In the genomic region with DNA sequence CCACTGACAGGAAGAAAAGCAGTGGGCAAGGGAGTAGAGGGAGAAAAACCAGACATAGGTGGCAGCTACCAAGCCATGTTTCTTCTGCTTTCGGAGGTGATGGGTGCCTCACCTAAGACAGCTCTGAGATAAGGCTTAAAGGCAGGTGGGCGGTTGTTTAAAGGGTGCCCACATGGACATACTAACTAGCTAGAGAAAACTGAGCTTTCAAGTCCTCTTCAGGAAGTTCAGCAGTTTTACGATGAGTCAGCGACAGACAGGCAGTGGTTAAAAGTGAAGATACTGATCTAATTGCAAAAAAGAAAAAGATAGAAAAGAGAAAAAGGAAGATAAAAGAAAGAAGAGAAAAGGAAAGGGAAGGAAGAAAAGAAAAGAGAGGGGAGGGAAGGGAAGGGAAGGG, we compare ENCODE assay signal across 14 mouse cellular contexts.
"Had no signal": no experiment of that assay in that cellular context is flagged by ENCODE, and none has a peak within 500 bp of the region (broad histone marks: within the 10 kb centered on the region; RNA-seq: fewer than 3 reads in every experiment).

No protein-coding gene starts in this region.

- ATAC-seq: midbrain, embryonic 13.5 days had no signal

- DNase-seq: kidney, adult 18-20 months; kidney, postnatal 10 days; kidney, postnatal 4 days; left cerebral cortex, postnatal 4 days; lung, embryonic 14.5 days; lung, postnatal 10 days; lung, postnatal 4 days; right cerebral cortex, adult 18-20 months; right cerebral cortex, postnatal 25 days; spleen, adult 18-20 months had no signal

- H3K4me3 ChIP-seq: limb, embryonic 13.5 days; liver, embryonic 15.5 days; midbrain, embryonic 13.5 days; neural tube, embryonic 15.5 days had no signal

- H3K27ac ChIP-seq: limb, embryonic 13.5 days; liver, embryonic 15.5 days; midbrain, embryonic 13.5 days; neural tube, embryonic 15.5 days had no signal

- H3K36me3 ChIP-seq: limb, embryonic 13.5 days; liver, embryonic 15.5 days; midbrain, embryonic 13.5 days; neural tube, embryonic 15.5 days had no signal

- H3K9ac ChIP-seq: limb, embryonic 13.5 days; liver, embryonic 15.5 days; lung, embryonic 14.5 days; midbrain, embryonic 13.5 days; neural tube, embryonic 15.5 days had no signal

- H3K4me1 ChIP-seq: neural tube, embryonic 15.5 days had no signal

- H3K4me2 ChIP-seq: limb, embryonic 13.5 days; liver, embryonic 15.5 days; lung, embryonic 14.5 days; midbrain, embryonic 13.5 days; neural tube, embryonic 15.5 days had no signal

- H3K9me3 ChIP-seq: limb, embryonic 13.5 days; liver, embryonic 15.5 days; midbrain, embryonic 13.5 days; neural tube, embryonic 15.5 days had no signal

- H3K27me3 ChIP-seq: limb, embryonic 13.5 days; liver, embryonic 15.5 days; midbrain, embryonic 13.5 days; neural tube, embryonic 15.5 days had no signal
